Mouse (Mus musculus) kidney, embryonic 16.5 days (tissue): ENCODE data around the gene Tnfrsf22. TPM values are rescaled to one million over a fixed set of nuclear protein-coding genes. Genes with fewer than 3 reads are reported as not detected.
"Not testable (repeated sequence)": the region's sequence is repeated elsewhere in the genome, so short reads cannot be mapped to it uniquely, and the experiment has no call there.

Experiments used
- ATAC-seq: fragments of 200-750 bp; cut with Nextera tagmentation; 2 replicates; pipeline ENCODE4 v1.8.0; 2017; ENCODE audit warnings: moderate TSS enrichment; ENCODE audit not compliant: low FRiP score, low TSS enrichment
- H3K27ac ChIP-seq: fragments of 300-500 bp; sonication (generic); 2 replicates; pipeline ENCODE4 v1.5.1; 2014; ENCODE audit warnings: low read length
- H3K27me3 ChIP-seq: fragments of 300-500 bp; sonication (generic); 2 replicates; pipeline ENCODE4 v1.6.1; 2014; ENCODE audit warnings: low read length, control low read depth, mixed read lengths; ENCODE audit not compliant: insufficient read depth
- H3K36me3 ChIP-seq: fragments of 300-500 bp; sonication (generic); 2 replicates; pipeline ENCODE4 v1.6.1; 2014; ENCODE audit warnings: low read length, control low read depth, mixed read lengths; ENCODE audit not compliant: insufficient read depth
- H3K4me1 ChIP-seq: fragments of 300-500 bp; sonication (generic); 2 replicates; pipeline ENCODE4 v1.6.1; 2014; ENCODE audit warnings: low read length, control low read depth, mixed read lengths; ENCODE audit not compliant: insufficient read depth
- H3K4me2 ChIP-seq: fragments of 300-500 bp; sonication (generic); replicated peaks from 2 replicates; pipeline ENCODE4 v1.6.1; 2014; ENCODE audit warnings: low read depth, low read length
- H3K4me3 ChIP-seq: fragments of 300-500 bp; sonication (generic); 2 replicates; pipeline ENCODE4 v1.5.1; 2014; ENCODE audit warnings: mild to moderate bottlenecking, low read length
- H3K9ac ChIP-seq: fragments of 300-500 bp; sonication (generic); replicated peaks from 2 replicates; pipeline ENCODE4 v1.6.1; 2014; ENCODE audit warnings: low read length
- H3K9me3 ChIP-seq: fragments of 300-500 bp; sonication (generic); 2 replicates; pipeline ENCODE4 v1.6.1; 2016; ENCODE audit warnings: low read length, control low read depth
- WGBS: fragments of 180-500 bp; shearing (Covaris S2); extraction: QIAGEN DNeasy Blood & Tissue Kit; methylation state at CpG from one replicate; pipeline ENCODE4 v1.1.7; 2014; 5-methylcytosine and 5-hydroxymethylcytosine counted together
- polyA plus RNA-seq: library from polyadenylated mRNA; unstranded; fragments of >200 nt; fragmentation: Nextera tagmentation; extraction: Ambion mirVana; gene quantifications from 2 replicates; pipeline ENCODE4 v1.2.1, GENCODE M21; 2015

Gene Tnfrsf22
- polyA plus RNA-seq, 1 experiment from 2014 or later, result 10.0 TPM

DNA sequence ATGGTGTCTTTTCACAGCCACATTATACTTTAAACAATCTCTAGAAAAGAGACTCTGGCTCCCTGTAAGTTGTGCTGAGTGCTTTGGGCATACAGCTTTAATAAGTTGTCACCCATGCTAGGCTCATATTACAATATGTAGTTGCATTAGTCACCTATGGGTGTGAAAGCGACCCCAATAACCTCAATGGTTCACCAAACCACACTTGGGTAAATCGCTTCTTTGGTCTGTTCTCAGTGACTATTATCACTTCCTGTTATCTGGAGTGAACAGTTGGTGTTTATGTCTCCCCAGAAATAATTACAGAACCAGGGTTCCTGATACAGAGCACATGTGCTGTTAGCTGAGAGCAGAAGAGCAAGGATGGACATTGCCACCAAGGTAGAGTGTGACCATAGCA lies 5.5 kb downstream of the Tnfrsf22 start:
- H3K4me2 ChIP-seq, ATAC-seq, H3K27ac ChIP-seq, H3K4me1 ChIP-seq, H3K27me3 ChIP-seq, H3K4me3 ChIP-seq, H3K36me3 ChIP-seq, H3K9me3 ChIP-seq, H3K9ac ChIP-seq: not testable (repeated sequence)
- WGBS, result 91% methylated on average over 2 of the region's 2 CpGs

DNA sequence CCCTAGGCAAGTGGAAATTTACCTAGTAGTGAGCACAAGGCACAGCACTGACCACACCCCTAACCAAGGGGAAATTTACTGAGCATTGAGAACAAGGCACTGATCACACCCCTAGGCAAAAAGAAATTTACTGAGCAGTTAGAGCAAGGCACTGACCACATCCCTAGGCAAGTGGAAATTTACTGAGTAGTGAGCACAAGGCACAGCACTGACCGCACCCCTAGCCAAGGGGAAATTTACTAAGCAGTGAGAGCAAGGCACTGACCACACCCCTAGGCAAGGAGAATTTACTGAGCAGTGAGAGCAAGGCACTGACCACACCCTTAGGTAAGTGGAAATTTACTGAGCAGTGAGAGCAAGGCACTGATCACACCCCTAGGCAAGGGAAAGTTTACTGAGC lies 12.8 kb downstream of the Tnfrsf22 start:
- Histone ChIP-seq H3K27ac (no peak overlapping the region), H3K4me3 (no peak overlapping the region), H3K9ac (no peak overlapping the region), H3K4me1 (no peaks in the 10 kb centered on the region), H3K36me3 (no peaks in the 10 kb centered on the region), H3K4me2 (no peak overlapping the region), H3K9me3 (0 out of 2 replicates have a peak, but pooled peaks cover 5% of the 10 kb centered on the region), H3K27me3 (no peaks in the 10 kb centered on the region)
- WGBS, result 89% methylated on average over 1 of the region's 1 CpGs
- no peak for ATAC-seq

- no peaks in the 10 kb centered on the region for H3K4me1 ChIP-seq
- 71% methylated on average over 2 of the region's 2 CpGs for WGBS
- H3K36me3 ChIP-seq, result no peaks in the 10 kb centered on the region
- 0 out of 2 replicates have a peak, but pooled peaks cover 5% of the 10 kb centered on the region for H3K9me3 ChIP-seq
- H3K27ac ChIP-seq, result no peak overlapping the region
- ATAC-seq, result no peak
- H3K9ac ChIP-seq, result no peak overlapping the region
- H3K4me2 ChIP-seq, result no peak overlapping the region
- H3K27me3 ChIP-seq, result no peaks in the 10 kb centered on the region
- H3K4me3 ChIP-seq, result no peak overlapping the region
Measured at GRCm38 (mm10) chr7:143631503-143631902, 18.0 kb downstream of the Tnfrsf22 start.

DNA sequence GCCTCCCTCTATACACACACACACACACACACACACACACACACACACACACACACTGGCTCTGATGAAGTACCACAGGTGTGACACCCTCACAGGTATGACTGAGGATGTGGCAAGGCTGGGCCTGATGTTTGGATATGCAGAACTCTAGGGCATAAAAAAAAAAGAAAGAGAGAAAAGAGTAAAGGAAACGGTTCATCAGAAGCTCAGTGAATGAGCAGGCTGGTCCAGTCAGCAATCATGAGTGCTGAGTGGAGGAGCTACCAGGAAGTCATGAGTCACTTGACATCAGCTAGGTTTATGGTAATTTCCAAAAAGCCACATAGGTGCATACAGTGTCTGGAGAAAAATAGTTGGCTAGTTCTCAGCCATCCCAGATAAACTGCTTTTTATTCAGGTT lies 20.0 kb downstream of the Tnfrsf22 start:
- no peaks in the 10 kb centered on the region for H3K27me3 ChIP-seq
- no peaks in the 10 kb centered on the region for H3K4me1 ChIP-seq
- H3K4me2 ChIP-seq, result no peak overlapping the region
- H3K4me3 ChIP-seq, result no peak overlapping the region
- H3K36me3 ChIP-seq, result no peaks in the 10 kb centered on the region
- no peak for ATAC-seq
- no peak overlapping the region for H3K9ac ChIP-seq
- 32% methylated on average over 1 of the region's 1 CpGs for WGBS
- 0 out of 2 replicates have a peak, but pooled peaks cover 5% of the 10 kb centered on the region for H3K9me3 ChIP-seq
- H3K27ac ChIP-seq, result no peak overlapping the region

- Histone ChIP-seq H3K27ac (no peak within 1 kb of the TSS), H3K4me1 (no peaks in the 10 kb centered on the region), H3K36me3 (no peaks in the 10 kb centered on the region), H3K4me2 (no peak within 1 kb of the TSS; the same call in 1 of the 2 replicates), H3K9me3 (0 out of 2 replicates have a peak, but pooled peaks cover 5% of the 10 kb centered on the region), H3K9ac (no peak within 1 kb of the TSS), H3K4me3 (no peak within 1 kb of the TSS), H3K27me3 (no peaks in the 10 kb centered on the region)
- no peak for ATAC-seq
- WGBS, result 88% methylated on average over 1 of the region's 1 CpGs
Measured at GRCm38 (mm10) chr7:143628540-143628939, 20.9 kb downstream of the Tnfrsf22 start, which contains the start of gene Tnfrsf26. Gene Tnfrsf26, minus strand, starts transcription at chr7:143628722.

DNA sequence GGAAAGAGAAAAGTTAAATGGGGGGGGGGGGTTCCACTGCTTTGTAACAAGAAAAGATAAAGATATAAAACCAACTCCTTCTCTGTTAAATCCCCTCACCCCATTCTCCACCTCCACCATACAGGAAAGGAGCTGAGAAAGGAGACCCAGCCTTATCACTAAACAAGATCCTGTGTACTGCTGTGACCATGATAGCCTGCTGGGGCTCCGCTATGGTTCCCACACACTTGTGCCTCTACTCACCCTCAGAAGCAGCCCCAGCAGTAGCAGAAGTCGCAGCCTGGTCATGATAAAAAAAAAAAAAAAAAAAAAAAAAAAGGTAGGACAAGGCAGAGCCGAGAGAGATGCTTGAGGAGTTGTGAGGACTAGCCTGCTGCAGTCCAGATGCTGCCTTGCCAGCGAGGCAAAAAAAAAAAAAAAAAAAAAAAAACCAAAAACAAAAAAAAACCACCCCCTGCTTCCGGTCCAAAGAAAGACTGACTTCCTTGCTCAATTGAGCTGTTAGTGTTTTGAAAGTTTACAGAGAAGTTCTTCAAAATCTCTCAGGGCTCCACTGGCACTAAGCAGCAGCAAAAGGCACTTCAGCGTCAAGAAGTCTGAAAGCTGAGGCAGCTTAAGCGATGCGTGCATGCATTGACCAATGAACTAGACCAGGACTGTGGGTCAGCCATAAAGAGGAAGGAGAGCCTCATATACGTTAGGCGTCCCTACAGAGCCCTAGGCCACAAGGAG lies 21.7 kb downstream of the Tnfrsf22 start:
- H3K4me2 ChIP-seq, result no peak overlapping the region; the same call in 1 of the 2 replicates
- H3K4me1 ChIP-seq, result no peaks in the 10 kb centered on the region
- no peak overlapping the region for H3K27ac ChIP-seq
- no peaks in the 10 kb centered on the region for H3K9me3 ChIP-seq
- no peak for ATAC-seq
- no peaks in the 10 kb centered on the region for H3K36me3 ChIP-seq
- 54% methylated on average over 10 of the region's 10 CpGs for WGBS
- no peaks in the 10 kb centered on the region for H3K27me3 ChIP-seq
- no peak overlapping the region for H3K9ac ChIP-seq
- H3K4me3 ChIP-seq, result no peak overlapping the region

DNA sequence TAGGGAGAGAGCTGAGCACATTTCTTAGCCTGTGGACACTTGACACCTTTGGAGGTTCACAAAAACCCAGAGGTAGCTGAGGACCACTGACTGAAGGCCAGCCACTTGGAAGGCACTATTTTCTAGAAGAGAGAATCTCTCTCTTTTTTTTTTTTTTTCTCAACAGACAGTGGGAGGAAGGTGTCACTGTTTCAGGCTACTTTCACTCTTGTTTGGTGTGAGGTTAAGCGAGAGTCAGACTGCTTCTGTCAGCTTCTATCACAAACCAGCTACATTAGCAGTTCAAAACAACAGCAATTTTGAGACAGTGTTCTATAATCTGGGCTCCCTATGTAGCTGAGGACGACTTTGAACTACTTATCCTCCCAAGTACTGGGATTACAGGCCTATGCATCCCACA lies 23.3 kb downstream of the Tnfrsf22 start:
- Histone ChIP-seq H3K9me3 (no peaks in the 10 kb centered on the region), H3K36me3 (no peaks in the 10 kb centered on the region), H3K4me1 (no peaks in the 10 kb centered on the region), H3K27ac (no peak overlapping the region), H3K9ac (no peak overlapping the region), H3K4me2 (no peak overlapping the region), H3K4me3 (no peak overlapping the region), H3K27me3 (no peaks in the 10 kb centered on the region)
- ATAC-seq, result no peak
- 65% methylated on average over 2 of the region's 2 CpGs for WGBS

DNA sequence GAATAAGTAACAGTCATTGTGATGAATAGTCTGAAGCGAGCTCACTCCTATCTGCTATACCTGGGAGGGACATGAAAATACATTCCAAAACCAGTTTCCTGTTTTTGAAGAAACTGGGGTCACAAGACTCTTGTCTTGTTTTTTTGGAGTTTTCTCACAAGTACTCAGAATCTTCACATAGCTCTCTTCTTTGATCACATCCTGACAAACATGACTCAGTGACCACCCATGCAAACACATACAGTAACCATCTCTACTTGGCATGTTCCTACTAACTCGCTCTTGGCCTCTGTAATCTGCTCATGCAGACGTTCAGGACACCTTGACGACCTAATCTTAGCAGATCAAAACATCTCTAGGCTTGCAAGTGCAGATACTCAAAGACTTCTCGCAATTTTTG lies 24.3 kb downstream of the Tnfrsf22 start:
- Histone ChIP-seq H3K9ac (no peak overlapping the region), H3K27ac (no peak overlapping the region), H3K4me2 (no peak overlapping the region), H3K27me3 (no peaks in the 10 kb centered on the region), H3K4me1 (no peaks in the 10 kb centered on the region), H3K4me3 (no peak overlapping the region), H3K9me3 (no peaks in the 10 kb centered on the region), H3K36me3 (no peaks in the 10 kb centered on the region)
- no peak for ATAC-seq
- 70% methylated on average over 5 of the region's 5 CpGs for WGBS

DNA sequence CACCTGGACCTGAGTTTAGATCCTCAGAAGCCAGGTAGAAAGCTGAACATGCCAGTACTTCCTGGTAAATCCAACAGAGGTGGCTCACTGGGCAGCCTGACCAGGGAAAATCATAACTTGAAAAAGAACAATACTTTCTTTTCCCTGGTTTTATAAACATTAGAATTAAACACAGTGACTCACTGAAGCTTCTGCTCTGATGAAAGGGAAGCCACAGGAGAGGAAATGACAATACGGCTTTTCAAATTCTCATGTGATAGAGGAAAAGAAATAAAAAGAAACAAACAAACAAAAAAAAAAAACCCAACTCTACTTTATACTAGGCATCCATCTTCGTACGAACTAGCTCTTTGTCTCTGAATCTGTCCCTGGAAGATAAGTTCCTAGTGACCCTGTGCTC lies 24.9 kb downstream of the Tnfrsf22 start:
- 83% methylated on average over 3 of the region's 3 CpGs for WGBS

GRCm38 (mm10) chr7:143620951-143621350 lies 28.5 kb downstream of the Tnfrsf22 start:
- Histone ChIP-seq H3K4me3 (no peak overlapping the region), H3K4me2 (no peak overlapping the region), H3K9me3 (no peaks in the 10 kb centered on the region), H3K9ac (no peak overlapping the region), H3K36me3 (no peaks in the 10 kb centered on the region), H3K4me1 (no peaks in the 10 kb centered on the region), H3K27ac (no peak overlapping the region), H3K27me3 (no peaks in the 10 kb centered on the region)
- 61% methylated on average over 1 of the region's 1 CpGs for WGBS
- no peak for ATAC-seq

More for the DNA sequence above, 24.9 kb downstream of the Tnfrsf22 start:
- H3K4me1 ChIP-seq, result no peaks in the 10 kb centered on the region
- ATAC-seq, result no peak
- no peak overlapping the region for H3K4me2 ChIP-seq
- no peak overlapping the region for H3K27ac ChIP-seq
- no peak overlapping the region for H3K4me3 ChIP-seq
- no peaks in the 10 kb centered on the region for H3K27me3 ChIP-seq
- no peaks in the 10 kb centered on the region for H3K9me3 ChIP-seq
- H3K36me3 ChIP-seq, result no peaks in the 10 kb centered on the region
- H3K9ac ChIP-seq, result no peak overlapping the region
